Mouse (Mus musculus): ENCODE measurements around the gene Exosc3.

DNA sequence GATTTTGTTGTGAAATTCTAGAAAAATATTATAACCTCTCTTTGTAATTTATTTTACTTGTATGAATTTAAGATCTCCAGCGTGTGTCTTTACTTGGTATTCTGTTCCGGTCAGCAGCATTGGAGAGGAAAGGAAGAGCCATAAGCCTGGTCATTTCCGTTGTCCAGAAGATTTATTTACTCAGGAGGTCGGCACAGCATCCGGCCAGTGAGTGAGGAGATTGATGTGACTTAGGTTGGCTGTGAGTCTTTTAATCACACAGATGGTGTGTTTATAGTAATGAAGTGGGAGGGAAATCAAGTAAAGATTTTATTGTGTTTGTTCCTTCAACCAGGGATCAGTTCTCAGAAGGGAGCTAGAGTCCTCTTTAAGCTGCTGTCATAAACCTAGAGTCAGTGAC is 32.3 kb upstream of the Exosc3 start:
- TF ChIP-seq CTCF (IDR thresholded peaks at IDR 0.05; ENCODE audit: control insufficient read depth, insufficient read depth, insufficient replicate concordance, low read depth, low read length) (no peak), POLR2A (IDR thresholded peaks at IDR 0.05; ENCODE audit: control insufficient read depth, low read depth, low read length) (no peak)
